Mouse (Mus musculus) stomach, embryonic 15.5 days (tissue): ENCODE measurements around the gene Kat2b. TPM values are rescaled to one million over a fixed set of nuclear protein-coding genes. Genes with fewer than 3 reads are reported as not detected.

ENCODE experiments used
- ATAC-seq: fragments of 200-750 bp; cut with Nextera tagmentation; 2 replicates; pipeline ENCODE4 v1.8.0; 2017; ENCODE audit warnings: low read depth, moderate number of reproducible peaks, moderate TSS enrichment; ENCODE audit not compliant: insufficient read depth, low FRiP score
- H3K27ac ChIP-seq: fragments of 300-500 bp; sonication (generic); 2 replicates; pipeline ENCODE4 v1.5.1; 2015; ENCODE audit warnings: mild to moderate bottlenecking, inconsistent platforms
- H3K27me3 ChIP-seq: fragments of 300-500 bp; sonication (generic); replicated peaks from 2 replicates; pipeline ENCODE4 v1.6.1; 2015; ENCODE audit warnings: inconsistent platforms
- H3K36me3 ChIP-seq: fragments of 300-500 bp; sonication (generic); 2 replicates; pipeline ENCODE4 v1.6.1; 2015; ENCODE audit warnings: inconsistent platforms
- H3K4me1 ChIP-seq: fragments of 300-500 bp; sonication (generic); 2 replicates; pipeline ENCODE4 v1.6.1; 2015; ENCODE audit warnings: inconsistent platforms
- H3K4me2 ChIP-seq: fragments of 300-500 bp; sonication (generic); 2 replicates; pipeline ENCODE4 v1.6.1; 2015; ENCODE audit warnings: mild to moderate bottlenecking, inconsistent platforms
- H3K4me3 ChIP-seq: fragments of 300-500 bp; sonication (generic); replicated peaks from 2 replicates; pipeline ENCODE4 v1.5.1; 2015; ENCODE audit warnings: inconsistent platforms
- H3K9ac ChIP-seq: fragments of 300-500 bp; sonication (generic); 2 replicates; pipeline ENCODE4 v1.6.1; 2015; ENCODE audit warnings: inconsistent platforms
- H3K9me3 ChIP-seq: fragments of 300-500 bp; sonication (generic); 2 replicates; pipeline ENCODE4 v1.6.1; 2016; ENCODE audit warnings: inconsistent platforms
- WGBS: fragments of 180-500 bp; shearing (Covaris S2); methylation state at CpG from one replicate; pipeline ENCODE4 v1.1.7; 2015; 5-methylcytosine and 5-hydroxymethylcytosine counted together
- polyA plus RNA-seq: library from polyadenylated mRNA; unstranded; fragments of >200 nt; fragmentation: Nextera tagmentation; extraction: Ambion mirVana; gene quantifications from 2 replicates; pipeline ENCODE4 v1.2.1, GENCODE M21; 2015

The Kat2b gene
- polyA plus RNA-seq, 1 experiment from 2014 or later, result 4.1 TPM

DNA sequence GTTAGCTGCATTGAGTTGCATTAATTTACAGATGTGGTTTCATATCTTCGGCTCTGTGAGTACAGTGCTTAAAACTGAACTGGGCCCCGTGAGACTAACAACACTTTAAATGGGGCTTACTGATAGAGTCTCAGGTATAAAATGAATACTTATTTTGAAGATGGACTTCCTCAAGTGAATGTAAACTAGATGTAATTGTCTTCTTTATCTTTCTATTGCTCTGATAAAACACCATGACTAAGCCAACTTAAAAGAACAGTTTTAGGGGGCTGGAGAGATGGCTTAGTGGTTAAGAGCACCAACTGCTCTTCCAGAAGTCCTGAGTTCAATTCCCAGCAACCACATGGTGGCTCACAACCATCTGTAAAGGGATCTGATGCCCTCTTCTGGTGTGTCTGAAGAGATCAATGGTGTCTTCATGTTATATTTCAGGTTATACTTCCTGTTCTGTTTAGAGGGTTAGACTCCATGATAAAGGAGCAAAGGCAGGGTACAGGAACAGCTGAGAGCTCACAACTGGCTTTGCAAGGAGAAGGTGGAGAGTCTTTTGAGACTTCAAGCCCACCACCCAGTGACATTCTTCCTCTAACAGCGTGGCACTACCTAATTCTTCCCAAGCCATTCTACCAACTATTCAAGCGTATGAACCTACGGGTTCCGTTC lies 50.8 kb downstream of the Kat2b start:
- no peaks in the 10 kb centered on the region for H3K9me3 ChIP-seq
- no peak overlapping the region for H3K9ac ChIP-seq
- no peaks in the 10 kb centered on the region for H3K36me3 ChIP-seq
- ATAC-seq, result no peak
- H3K27me3 ChIP-seq, result no peaks in the 10 kb centered on the region
- no peaks in the 10 kb centered on the region for H3K4me1 ChIP-seq
- H3K4me2 ChIP-seq, result no peak overlapping the region
- H3K4me3 ChIP-seq, result no peak overlapping the region
- 89% methylated on average over 6 of the region's 6 CpGs for WGBS
- no peak overlapping the region for H3K27ac ChIP-seq

DNA sequence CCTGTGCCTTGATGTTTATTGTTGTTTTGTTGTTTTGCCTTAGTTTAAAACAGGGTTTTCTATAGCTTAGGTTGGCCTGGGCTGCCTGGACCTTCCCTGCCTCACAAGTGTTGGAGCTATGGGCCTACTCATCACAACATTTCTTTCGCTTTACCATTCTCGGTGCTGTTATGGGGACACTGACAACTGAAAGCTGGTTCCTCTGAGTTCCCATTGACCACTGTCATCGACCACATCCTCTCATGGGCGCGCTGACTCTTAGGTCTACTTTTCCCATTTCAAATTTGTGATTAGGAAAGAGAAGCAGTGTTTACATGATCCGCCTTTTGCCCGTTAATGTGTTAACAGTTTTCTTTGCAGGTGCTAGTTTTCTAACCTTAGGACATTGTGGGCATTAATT lies 51.7 kb downstream of the Kat2b start:
- H3K9ac ChIP-seq, result no peak overlapping the region
- no peak overlapping the region for H3K4me2 ChIP-seq
- H3K27ac ChIP-seq, result no peak overlapping the region
- no peak overlapping the region for H3K4me3 ChIP-seq
- no peaks in the 10 kb centered on the region for H3K9me3 ChIP-seq
- 86% methylated on average over 7 of the region's 7 CpGs for WGBS
- H3K4me1 ChIP-seq, result no peaks in the 10 kb centered on the region
- no peak for ATAC-seq
- no peaks in the 10 kb centered on the region for H3K36me3 ChIP-seq
- no peaks in the 10 kb centered on the region for H3K27me3 ChIP-seq

GRCm38 (mm10) chr17:53619391-53619790 lies 52.7 kb downstream of the Kat2b start:
- H3K4me2 ChIP-seq, result no peak overlapping the region
- H3K36me3 ChIP-seq, result no peaks in the 10 kb centered on the region
- H3K9ac ChIP-seq, result no peak overlapping the region
- ATAC-seq, result no peak
- H3K9me3 ChIP-seq, result no peaks in the 10 kb centered on the region
- H3K4me1 ChIP-seq, result no peaks in the 10 kb centered on the region
- no peaks in the 10 kb centered on the region for H3K27me3 ChIP-seq
- H3K4me3 ChIP-seq, result no peak overlapping the region
- no peak overlapping the region for H3K27ac ChIP-seq

DNA sequence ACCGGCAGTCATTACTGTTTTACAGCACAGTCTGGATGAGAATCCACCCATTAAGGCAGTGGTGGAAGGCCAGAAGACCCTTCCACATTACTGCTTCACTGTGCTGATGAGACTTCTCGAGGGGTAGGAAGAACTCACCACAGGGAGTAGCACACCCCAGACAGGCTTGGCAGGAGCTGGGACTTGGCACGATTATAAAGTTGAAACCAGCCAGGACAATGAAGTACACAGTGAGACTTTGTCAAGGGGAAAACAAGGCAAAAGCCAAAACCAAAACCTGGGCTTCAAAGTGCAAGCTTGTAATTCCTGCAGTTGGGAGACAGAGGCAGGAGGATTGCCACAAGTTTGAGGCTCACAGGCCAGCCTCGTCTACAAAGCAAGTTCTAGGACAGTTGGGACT lies 54.0 kb downstream of the Kat2b start:
- H3K4me3 ChIP-seq, result no peak overlapping the region
- WGBS, result 88% methylated on average over 4 of the region's 4 CpGs
- ATAC-seq, result no peak

GRCm38 (mm10) chr17:53622125-53622524 lies 55.5 kb downstream of the Kat2b start:
- H3K9ac ChIP-seq, result no peak overlapping the region
- H3K4me1 ChIP-seq, result no peaks in the 10 kb centered on the region
- H3K27me3 ChIP-seq, result no peaks in the 10 kb centered on the region
- no peak overlapping the region for H3K4me3 ChIP-seq
- WGBS, result 77% methylated on average over 3 of the region's 3 CpGs
- H3K4me2 ChIP-seq, result no peak overlapping the region
- ATAC-seq, result no peak
- H3K36me3 ChIP-seq, result 0 out of 2 replicates have a peak, but pooled peaks cover 5% of the 10 kb centered on the region
- no peak overlapping the region for H3K27ac ChIP-seq
- H3K9me3 ChIP-seq, result no peaks in the 10 kb centered on the region

More for the DNA sequence above, 54.0 kb downstream of the Kat2b start:
- Histone ChIP-seq H3K4me2 (no peak overlapping the region), H3K4me1 (no peaks in the 10 kb centered on the region), H3K27ac (no peak overlapping the region), H3K27me3 (no peaks in the 10 kb centered on the region), H3K9ac (no peak overlapping the region), H3K36me3 (0 out of 2 replicates have a peak, but pooled peaks cover 5% of the 10 kb centered on the region), H3K9me3 (no peaks in the 10 kb centered on the region)

- 88% methylated on average over 9 of the region's 9 CpGs for WGBS
- H3K4me2 ChIP-seq, result no peak overlapping the region
- no peak for ATAC-seq
These were observed 57.1 kb downstream of the Kat2b start for GRCm38 (mm10) chr17:53623762-53624161.

GRCm38 (mm10) chr17:53626160-53626559 lies 59.5 kb downstream of the Kat2b start:
- Histone ChIP-seq H3K27ac (no peak overlapping the region), H3K4me2 (no peak overlapping the region), H3K4me1 (no peaks in the 10 kb centered on the region), H3K4me3 (no peak overlapping the region), H3K27me3 (no peaks in the 10 kb centered on the region), H3K36me3 (0 out of 2 replicates have a peak, but pooled peaks cover 5% of the 10 kb centered on the region), H3K9ac (no peak overlapping the region), H3K9me3 (no peaks in the 10 kb centered on the region)
- WGBS, result 85% methylated on average over 3 of the region's 3 CpGs
- ATAC-seq, result no peak

More at GRCm38 (mm10) chr17:53623762-53624161, 57.1 kb downstream of the Kat2b start:
- Histone ChIP-seq H3K4me1 (no peaks in the 10 kb centered on the region), H3K27ac (no peak overlapping the region), H3K36me3 (0 out of 2 replicates have a peak, but pooled peaks cover 5% of the 10 kb centered on the region), H3K4me3 (no peak overlapping the region), H3K9me3 (no peaks in the 10 kb centered on the region), H3K27me3 (no peaks in the 10 kb centered on the region), H3K9ac (no peak overlapping the region)

GRCm38 (mm10) chr17:53627497-53627896 lies 60.8 kb downstream of the Kat2b start:
- Histone ChIP-seq H3K9me3 (no peaks in the 10 kb centered on the region), H3K27ac (no peak overlapping the region), H3K4me3 (no peak overlapping the region), H3K36me3 (0 out of 2 replicates have a peak, but pooled peaks cover 5% of the 10 kb centered on the region), H3K9ac (no peak overlapping the region), H3K27me3 (no peaks in the 10 kb centered on the region), H3K4me1 (no peaks in the 10 kb centered on the region), H3K4me2 (no peak overlapping the region)
- ATAC-seq, result no peak
- 75% methylated on average over 4 of the region's 4 CpGs for WGBS

DNA sequence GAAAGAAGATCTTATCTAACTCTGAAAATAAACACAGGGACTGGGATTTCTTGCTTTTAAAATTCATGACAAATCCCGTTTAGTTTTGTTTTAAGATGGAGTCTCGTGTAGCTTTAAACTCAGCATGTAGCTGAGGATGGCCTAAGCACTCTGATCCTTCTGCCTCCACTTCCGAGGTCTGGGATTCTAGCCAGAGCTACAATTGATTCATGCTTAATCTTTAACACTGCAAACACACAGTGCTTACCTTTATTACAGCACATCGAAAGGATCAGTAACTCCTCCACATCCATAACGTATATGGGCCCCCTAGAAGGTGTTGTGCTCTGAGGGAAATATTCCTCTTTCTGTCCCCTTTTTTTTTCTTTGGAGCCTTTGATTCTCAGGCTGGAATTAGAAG lies 61.5 kb downstream of the Kat2b start:
- no peak for ATAC-seq
- H3K27me3 ChIP-seq, result no peaks in the 10 kb centered on the region
- no peaks in the 10 kb centered on the region for H3K9me3 ChIP-seq
- H3K36me3 ChIP-seq, result 0 out of 2 replicates have a peak, but pooled peaks cover 5% of the 10 kb centered on the region
- H3K9ac ChIP-seq, result no peak overlapping the region
- H3K4me3 ChIP-seq, result no peak overlapping the region
- no peaks in the 10 kb centered on the region for H3K4me1 ChIP-seq
- no peak overlapping the region for H3K4me2 ChIP-seq
- no peak overlapping the region for H3K27ac ChIP-seq
- WGBS, result 52% methylated on average over 5 of the region's 5 CpGs

- Histone ChIP-seq H3K4me1 (no peaks in the 10 kb centered on the region), H3K27ac (no peak overlapping the region), H3K4me2 (no peak overlapping the region), H3K36me3 (no peaks in the 10 kb centered on the region), H3K9ac (no peak overlapping the region), H3K27me3 (no peaks in the 10 kb centered on the region), H3K4me3 (no peak overlapping the region), H3K9me3 (no peaks in the 10 kb centered on the region)
- no peak for ATAC-seq
These were observed 64.7 kb downstream of the Kat2b start for GRCm38 (mm10) chr17:53631344-53631743.

- Histone ChIP-seq H3K4me1 (no peaks in the 10 kb centered on the region), H3K27ac (no peak overlapping the region), H3K4me2 (no peak overlapping the region), H3K27me3 (no peaks in the 10 kb centered on the region), H3K9me3 (no peaks in the 10 kb centered on the region), H3K9ac (no peak overlapping the region), H3K4me3 (no peak overlapping the region), H3K36me3 (peaks cover 9% of the 10 kb centered on the region)
- 81% methylated on average over 4 of the region's 4 CpGs for WGBS
- ATAC-seq, result no peak
These were observed 76.7 kb downstream of the Kat2b start for GRCm38 (mm10) chr17:53643360-53643759.

DNA sequence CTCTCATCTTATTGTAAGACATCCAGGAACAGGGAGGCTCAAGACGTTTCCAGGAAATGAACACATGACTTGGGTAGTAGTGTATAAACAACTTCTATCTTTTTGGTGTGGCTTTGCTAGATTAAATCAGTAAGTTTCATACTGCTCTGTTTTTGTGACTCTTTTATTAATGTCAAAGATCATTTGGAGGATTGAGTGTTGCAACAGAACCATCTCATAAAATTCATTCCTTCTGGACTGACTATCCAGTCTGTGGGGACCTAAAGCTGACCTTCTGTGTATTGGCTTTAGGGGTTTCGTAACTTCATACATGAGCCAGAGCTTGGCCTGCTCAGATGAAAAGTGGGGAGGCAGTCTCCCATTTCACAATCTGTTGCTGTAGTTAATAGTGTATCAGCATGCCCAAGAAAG lies 83.6 kb downstream of the Kat2b start:
- H3K9me3 ChIP-seq, result no peaks in the 10 kb centered on the region
- no peak overlapping the region for H3K27ac ChIP-seq
- no peak overlapping the region for H3K9ac ChIP-seq
- no peaks in the 10 kb centered on the region for H3K4me1 ChIP-seq
- H3K4me3 ChIP-seq, result no peak overlapping the region
- no peaks in the 10 kb centered on the region for H3K27me3 ChIP-seq
- WGBS, result 78% methylated on average over 2 of the region's 2 CpGs
- no peak overlapping the region for H3K4me2 ChIP-seq
- ATAC-seq, result no peak
- peaks cover 8% of the 10 kb centered on the region for H3K36me3 ChIP-seq

GRCm38 (mm10) chr17:53654596-53654995 lies 87.9 kb downstream of the Kat2b start:
- WGBS, result 86% methylated on average over 4 of the region's 4 CpGs
- Histone ChIP-seq H3K27ac (no peak overlapping the region), H3K4me2 (no peak overlapping the region), H3K9ac (no peak overlapping the region), H3K36me3 (peaks cover 4% of the 10 kb centered on the region), H3K9me3 (no peaks in the 10 kb centered on the region), H3K4me3 (no peak overlapping the region), H3K4me1 (no peaks in the 10 kb centered on the region), H3K27me3 (no peaks in the 10 kb centered on the region)
- no peak for ATAC-seq
